7 mouse cellular contexts compared by ENCODE assay signal in genomic region chrX:36598390-36598810, GRCm38 (mm10). TPM values are rescaled to one million over a fixed set of nuclear protein-coding genes. Genes with fewer than 3 reads are reported as not detected.
DNase-seq lines count a peak whose midpoint lies in the region; ATAC-seq and TF ChIP-seq lines count a peak whose summit lies in the region.

No protein-coding gene starts in this region.

- TF ChIP-seq POLR2A in lung, adult 2 months (IDR thresholded peaks at IDR 0.05; ENCODE audit: borderline replicate concordance, extremely low read depth, low read depth, low read length) = no peak

- WGBS in lung, adult 2 months = 37% methylated on average over 41 of the region's 41 CpGs
- WGBS in embryonic facial prominence, embryonic 14.5 days = 28% methylated on average over 40 of the region's 41 CpGs
- 23% methylated on average over 40 of the region's 41 CpGs for WGBS in intestine, embryonic 16.5 days

- no peak for TF ChIP-seq CTCF in lung, adult 2 months (IDR thresholded peaks at IDR 0.05; ENCODE audit: insufficient read depth, low read length)

- peak overlapping the region; percentile 85 for H3K9ac ChIP-seq in embryonic facial prominence, embryonic 14.5 days (ENCODE audit: low read depth, low read length)
- H3K9ac ChIP-seq in intestine, embryonic 16.5 days (ENCODE audit: low read depth, low read length) = peak overlapping the region; percentile 82

- peak; percentile 45 for ATAC-seq in embryonic facial prominence, embryonic 14.5 days (ENCODE audit: low read depth)
- peak; percentile 63 for ATAC-seq in intestine, embryonic 16.5 days
- no peak for ATAC-seq in activated CD4-positive, CD25-positive, alpha-beta regulatory T cell, adult 4 months

- no peaks in the 10 kb centered on the region for H3K27me3 ChIP-seq in embryonic facial prominence, embryonic 14.5 days (replicated peaks; ENCODE audit: control insufficient read depth, insufficient read depth, low read length)
- H3K27me3 ChIP-seq in intestine, embryonic 16.5 days (replicated peaks; ENCODE audit: control insufficient read depth, insufficient read depth, low read length) = no peaks in the 10 kb centered on the region

- H3K4me1 ChIP-seq in lung, adult 2 months (ENCODE audit: control insufficient read depth, insufficient read depth, low read length) = peaks cover 2% of the 10 kb centered on the region; the same call in 1 of the 2 replicates
- H3K4me1 ChIP-seq in embryonic facial prominence, embryonic 14.5 days (ENCODE audit: control insufficient read depth, insufficient read depth, low read length) = no peaks in the 10 kb centered on the region; the same call in 1 of the 2 replicates
- H3K4me1 ChIP-seq in intestine, embryonic 16.5 days (ENCODE audit: control insufficient read depth, insufficient read depth, low read length) = peaks cover 3% of the 10 kb centered on the region; the same call in 1 of the 2 replicates

- H3K4me3 ChIP-seq in lung, adult 2 months (replicated peaks; ENCODE audit: extremely low read depth, low read depth, low read length) = peak overlapping the region; percentile 95
- peak overlapping the region; percentile 63 for H3K4me3 ChIP-seq in embryonic facial prominence, embryonic 14.5 days (ENCODE audit: low read depth, low read length)
- peak overlapping the region; percentile 70 for H3K4me3 ChIP-seq in intestine, embryonic 16.5 days (ENCODE audit: low read length)

- H3K4me2 ChIP-seq in embryonic facial prominence, embryonic 14.5 days (ENCODE audit: low read depth, low read length) = peak overlapping the region; percentile 58
- peak overlapping the region; percentile 56 for H3K4me2 ChIP-seq in intestine, embryonic 16.5 days (ENCODE audit: low read depth, low read length)

- H3K36me3 ChIP-seq in embryonic facial prominence, embryonic 14.5 days (ENCODE audit: control insufficient read depth, insufficient read depth, low read length) = peaks cover 9% of the 10 kb centered on the region
- H3K36me3 ChIP-seq in intestine, embryonic 16.5 days (ENCODE audit: control insufficient read depth, insufficient read depth, low read length) = no peaks in the 10 kb centered on the region

- peak overlapping the region; percentile 84 for H3K27ac ChIP-seq in embryonic facial prominence, embryonic 14.5 days (replicated peaks; ENCODE audit: low read depth, low read length)
- H3K27ac ChIP-seq in intestine, embryonic 16.5 days (ENCODE audit: low read length) = peak overlapping the region; percentile 54

- H3K9me3 ChIP-seq in embryonic facial prominence, embryonic 14.5 days (ENCODE audit: control insufficient read depth, low read length) = no peaks in the 10 kb centered on the region
- H3K9me3 ChIP-seq in intestine, embryonic 16.5 days (ENCODE audit: control insufficient read depth, low read length) = no peaks in the 10 kb centered on the region

- DNase-seq in lung, adult 2 months = no peak
- no peak for DNase-seq in lung, postnatal 25 days (ENCODE audit: low spot score)
- no peak for DNase-seq in embryonic facial prominence, embryonic 14.5 days (ENCODE audit: low spot score)
- DNase-seq in neural tube, embryonic 10.5 days (ENCODE audit: extremely low spot score, low spot score) = peak; percentile 47
- DNase-seq in kidney, adult 8-10 months = no peak

RNA-seq across cellular contexts. Expression of gene Pgrmc1, which starts 0.4 kb away (rescaled TPM):
- 121 and 162 TPM in 2 replicates for polyA plus RNA-seq in lung, adult 2 months (2012; rRNA removed)
- polyA plus RNA-seq in embryonic facial prominence, embryonic 14.5 days (2014; fragmentation: Nextera tagmentation; extraction: Ambion mirVana) = 280 and 301 TPM in 2 replicates
- 210 and 219 TPM in 2 replicates for polyA plus RNA-seq in intestine, embryonic 16.5 days (2015; fragmentation: Nextera tagmentation; extraction: Ambion mirVana)
- 10 to 100 TPM; 61.9 to 69.7 TPM for polyA plus RNA-seq in activated CD4-positive, CD25-positive, alpha-beta regulatory T cell, adult 4 months (2017; shearing (Covaris generic))

RNA-seq across cellular contexts. Expression of gene Akap17b, which starts 46.8 kb away (rescaled TPM):
- polyA plus RNA-seq in lung, adult 2 months (2012; rRNA removed) = 0.34 and 0.60 TPM in 2 replicates
- polyA plus RNA-seq in embryonic facial prominence, embryonic 14.5 days (2014; fragmentation: Nextera tagmentation; extraction: Ambion mirVana) = 2.9 and 3.2 TPM in 2 replicates
- 1.9 and 2.1 TPM in 2 replicates for polyA plus RNA-seq in intestine, embryonic 16.5 days (2015; fragmentation: Nextera tagmentation; extraction: Ambion mirVana)
- 1 to 10 TPM in 1 of 2 experiments, under 1 TPM in 1; 0.98 to 1.3 TPM for polyA plus RNA-seq in activated CD4-positive, CD25-positive, alpha-beta regulatory T cell, adult 4 months (2017; shearing (Covaris generic))
